Mouse (Mus musculus) intestine, embryonic 15.5 days (tissue): Measurements from ENCODE around the gene Kdm2a. TPM values are rescaled to one million over a fixed set of nuclear protein-coding genes. Genes with fewer than 3 reads are reported as not detected.
A peak's percentile ranks its signal among the peaks of the same experiment; 100 is the strongest.
"Not testable (repeated sequence)": the region's sequence is repeated elsewhere in the genome, so short reads cannot be mapped to it uniquely, and the experiment has no call there.

ENCODE experiments used
- ATAC-seq: fragments of 200-750 bp; cut with Nextera tagmentation; 2 replicates; pipeline ENCODE4 v1.8.0; 2017; ENCODE audit warnings: moderate TSS enrichment, moderate library complexity
- H3K27ac ChIP-seq: fragments of 300-500 bp; sonication (generic); 2 replicates; pipeline ENCODE4 v1.5.1; 2015; ENCODE audit warnings: mild to moderate bottlenecking, inconsistent platforms
- H3K27me3 ChIP-seq: fragments of 300-500 bp; sonication (generic); replicated peaks from 2 replicates; pipeline ENCODE4 v1.6.1; 2015; ENCODE audit warnings: inconsistent platforms
- H3K36me3 ChIP-seq: fragments of 300-500 bp; sonication (generic); 2 replicates; pipeline ENCODE4 v1.6.1; 2015; ENCODE audit warnings: inconsistent platforms
- H3K4me1 ChIP-seq: fragments of 300-500 bp; sonication (generic); replicated peaks from 2 replicates; pipeline ENCODE4 v1.6.1; 2015; ENCODE audit warnings: inconsistent platforms
- H3K4me2 ChIP-seq: fragments of 300-500 bp; sonication (generic); replicated peaks from 2 replicates; pipeline ENCODE4 v1.6.1; 2015; ENCODE audit warnings: mild to moderate bottlenecking, inconsistent platforms
- H3K4me3 ChIP-seq: fragments of 300-500 bp; sonication (generic); replicated peaks from 2 replicates; pipeline ENCODE4 v1.5.1; 2015; ENCODE audit warnings: inconsistent platforms
- H3K9ac ChIP-seq: fragments of 300-500 bp; sonication (generic); 2 replicates; pipeline ENCODE4 v1.6.1; 2015; ENCODE audit warnings: inconsistent platforms
- H3K9me3 ChIP-seq: fragments of 300-500 bp; sonication (generic); 2 replicates; pipeline ENCODE4 v1.6.1; 2016; ENCODE audit warnings: inconsistent platforms
- WGBS: fragments of 180-500 bp; shearing (Covaris S2); methylation state at CpG from one replicate; pipeline ENCODE4 v1.1.7; 2015; 5-methylcytosine and 5-hydroxymethylcytosine counted together
- polyA plus RNA-seq: library from polyadenylated mRNA; unstranded; fragments of >200 nt; fragmentation: Nextera tagmentation; extraction: Ambion mirVana; gene quantifications from 2 replicates; pipeline ENCODE4 v1.2.1, GENCODE M21; 2015

The Kdm2a gene
- polyA plus RNA-seq, 1 experiment from 2014 or later: 37.5 TPM

DNA sequence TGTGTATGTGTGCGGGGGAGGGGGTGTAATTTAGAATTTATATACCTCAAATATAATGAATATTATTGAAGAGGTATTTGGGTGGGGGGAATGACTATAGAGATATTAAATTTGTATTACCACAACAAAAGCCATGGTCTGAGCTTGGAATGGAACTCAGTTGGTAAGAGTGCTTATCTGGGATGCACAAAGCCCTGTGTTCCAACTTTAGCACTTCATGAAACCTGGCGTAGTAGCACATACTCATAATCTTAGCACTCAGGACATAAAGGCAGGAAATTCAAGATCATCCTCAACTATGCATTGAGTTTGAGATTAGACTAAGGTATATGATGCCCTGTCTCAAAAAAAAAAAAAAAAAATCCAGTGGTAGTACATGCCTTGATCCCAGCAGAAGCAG, 6.8 kb upstream of the Kdm2a start:
- Histone ChIP-seq H3K4me1 (no peaks in the 10 kb centered on the region), H3K9ac (no peak overlapping the region), H3K27ac (no peak overlapping the region), H3K36me3 (no peaks in the 10 kb centered on the region), H3K27me3 (no peaks in the 10 kb centered on the region), H3K4me2 (no peak overlapping the region), H3K9me3 (no peaks in the 10 kb centered on the region), H3K4me3 (no peak overlapping the region)
- 95% methylated on average over 2 of the region's 2 CpGs for WGBS
- ATAC-seq: no peak

DNA sequence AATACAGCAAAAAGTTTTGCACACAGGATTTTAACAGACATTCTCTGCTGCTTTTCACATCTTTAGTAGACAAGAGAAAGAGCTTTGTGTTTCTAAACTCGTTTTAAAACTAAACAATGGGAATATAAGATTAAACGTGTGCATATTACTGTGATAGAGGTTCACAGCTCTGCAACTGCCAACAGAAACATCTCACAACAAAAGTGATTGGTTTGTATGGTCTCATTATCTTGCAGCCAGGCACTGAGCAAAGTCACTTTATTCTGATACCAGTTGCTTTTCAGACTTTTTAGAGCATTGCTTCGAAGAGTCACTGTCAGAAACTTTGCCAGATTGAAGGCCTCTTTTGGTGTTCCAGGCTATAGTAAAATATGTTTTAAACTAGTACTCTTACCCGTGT, 874 bp upstream of the Kdm2a start:
- no peak overlapping the region for H3K27ac ChIP-seq
- H3K4me2 ChIP-seq: peak overlapping the region; percentile 90
- no peaks in the 10 kb centered on the region for H3K27me3 ChIP-seq
- no peak overlapping the region for H3K4me3 ChIP-seq
- no peak for ATAC-seq
- H3K4me1 ChIP-seq: peaks cover 11% of the 10 kb centered on the region
- WGBS: 70% methylated on average over 4 of the region's 4 CpGs
- H3K36me3 ChIP-seq: no peaks in the 10 kb centered on the region
- no peaks in the 10 kb centered on the region for H3K9me3 ChIP-seq
- H3K9ac ChIP-seq: no peak overlapping the region

DNA sequence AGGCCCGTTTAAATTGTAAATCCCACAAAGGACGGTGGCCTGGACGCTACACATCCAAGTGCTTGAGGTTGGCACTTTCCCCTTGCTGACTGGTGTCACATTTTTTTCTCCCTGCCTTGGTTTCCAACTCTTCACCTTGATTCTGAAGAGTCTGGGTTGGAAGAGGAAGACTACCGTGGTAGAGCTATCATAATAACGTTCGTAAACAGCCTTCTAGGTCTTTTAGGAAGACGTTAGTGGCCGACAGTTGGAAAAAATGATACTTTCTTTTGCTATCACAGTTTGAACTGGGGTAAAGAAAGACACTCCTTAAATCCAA, 504 bp upstream of the Kdm2a start:
- Histone ChIP-seq H3K27ac (peak overlapping the region; percentile 83), H3K4me3 (peak overlapping the region; percentile 92), H3K27me3 (no peaks in the 10 kb centered on the region), H3K4me2 (peak overlapping the region; percentile 90), H3K9me3 (no peaks in the 10 kb centered on the region), H3K36me3 (no peaks in the 10 kb centered on the region), H3K9ac (peak overlapping the region; percentile 76), H3K4me1 (peaks cover 13% of the 10 kb centered on the region)
- ATAC-seq: no peak
- WGBS: 40% methylated on average over 8 of the region's 8 CpGs

DNA sequence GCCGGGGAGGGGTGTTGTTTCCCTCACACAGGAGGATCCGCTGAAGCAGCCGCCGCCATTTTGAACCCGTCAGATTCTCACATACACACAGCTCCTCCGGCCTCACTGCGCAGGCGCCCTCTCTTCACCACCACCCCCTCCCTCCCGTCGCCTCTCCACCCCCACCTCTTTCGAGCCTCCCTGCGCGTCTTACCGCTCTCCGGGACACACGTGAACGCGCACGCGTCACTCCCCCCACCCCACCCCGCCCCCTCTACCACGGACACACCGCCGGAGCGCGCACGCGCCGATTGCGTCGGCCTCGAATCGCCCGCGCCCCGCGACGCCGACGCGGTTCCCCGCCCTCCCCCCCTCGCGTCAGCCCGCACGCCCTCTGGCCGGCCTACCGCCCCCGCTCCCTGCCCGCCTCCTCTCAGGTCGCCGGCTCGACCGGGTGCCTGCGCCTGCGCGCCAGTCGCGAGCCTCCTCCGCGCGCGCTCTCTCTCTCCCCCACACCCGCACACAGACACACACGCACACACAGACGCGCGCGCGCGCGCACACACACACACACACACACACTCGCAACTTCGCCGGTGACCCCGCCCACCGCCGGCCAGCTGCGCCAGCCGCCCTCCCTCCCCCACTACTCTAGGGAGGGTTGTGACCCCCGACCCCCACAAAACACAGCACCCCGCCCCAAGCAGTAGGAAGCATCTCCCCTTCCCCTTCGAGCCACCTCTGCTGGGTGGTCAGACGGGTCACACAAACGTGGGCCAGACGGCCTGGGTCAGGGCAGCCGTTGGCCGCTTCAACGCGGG, 887 bp downstream of the Kdm2a start:
- under 1% methylated on average over 61 of the region's 90 CpGs for WGBS
- H3K9ac ChIP-seq: peak overlapping the region; percentile 99
- peak; percentile 96 for ATAC-seq
- peak overlapping the region; percentile 90 for H3K4me2 ChIP-seq
- no peaks in the 10 kb centered on the region for H3K27me3 ChIP-seq
- H3K9me3 ChIP-seq: no peaks in the 10 kb centered on the region
- peak overlapping the region; percentile 92 for H3K4me3 ChIP-seq
- no peaks in the 10 kb centered on the region for H3K36me3 ChIP-seq
- H3K27ac ChIP-seq: peak overlapping the region; percentile 96
- H3K4me1 ChIP-seq: peaks cover 14% of the 10 kb centered on the region

DNA sequence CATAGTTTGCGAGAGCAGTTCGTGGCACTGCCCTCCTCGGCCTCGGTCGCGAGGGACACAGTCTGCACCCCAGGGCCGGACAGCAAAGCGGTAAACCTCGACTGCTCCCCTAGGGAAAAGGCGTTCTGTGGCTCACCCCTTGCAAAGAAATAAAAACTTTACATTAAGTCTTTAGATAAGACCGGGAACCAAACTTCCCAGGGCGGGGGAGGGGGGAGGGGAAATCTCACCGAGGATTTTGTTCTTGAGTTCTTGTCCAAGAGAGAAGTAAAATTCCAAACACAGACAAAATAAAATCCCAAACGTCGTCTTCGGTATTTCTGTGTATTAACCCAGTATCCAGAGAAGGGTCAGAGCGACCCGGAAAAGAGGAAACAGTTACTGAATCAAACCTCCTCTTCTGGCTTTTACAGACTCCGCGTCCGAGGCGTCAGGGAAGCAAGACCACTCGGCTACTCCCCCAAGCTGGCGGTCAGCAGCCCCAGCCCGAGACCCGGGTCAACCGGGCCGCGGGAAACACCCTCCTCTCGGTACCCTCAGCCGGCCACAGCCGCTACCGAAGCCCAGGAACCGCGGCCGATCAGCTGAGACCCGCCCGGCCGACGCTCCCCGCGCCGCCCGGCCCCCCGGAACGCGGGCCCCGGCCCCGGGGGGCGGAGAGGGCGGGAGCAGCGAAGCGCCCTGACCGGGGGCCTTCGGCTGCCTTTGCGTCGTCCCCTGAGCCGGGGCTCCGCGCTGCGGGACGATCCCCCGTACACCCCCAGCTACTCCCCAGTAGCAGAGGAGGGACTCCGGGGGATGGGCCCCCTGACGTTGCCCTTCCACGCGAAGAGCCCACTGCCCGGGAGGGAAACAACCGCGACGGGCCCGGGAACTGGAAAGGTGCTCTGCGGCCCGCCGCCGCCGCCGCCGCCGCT, 1.7 kb downstream of the Kdm2a start:
- H3K36me3 ChIP-seq: no peaks in the 10 kb centered on the region
- H3K4me2 ChIP-seq: peak overlapping the region; percentile 77
- H3K27ac ChIP-seq: peak overlapping the region; percentile 96
- peaks cover 14% of the 10 kb centered on the region for H3K4me1 ChIP-seq
- H3K9ac ChIP-seq: peak overlapping the region; percentile 99
- H3K9me3 ChIP-seq: no peaks in the 10 kb centered on the region
- WGBS: under 1% methylated on average over 77 of the region's 80 CpGs
- peak overlapping the region; percentile 92 for H3K4me3 ChIP-seq
- peak; percentile 36 for ATAC-seq
- no peaks in the 10 kb centered on the region for H3K27me3 ChIP-seq

DNA sequence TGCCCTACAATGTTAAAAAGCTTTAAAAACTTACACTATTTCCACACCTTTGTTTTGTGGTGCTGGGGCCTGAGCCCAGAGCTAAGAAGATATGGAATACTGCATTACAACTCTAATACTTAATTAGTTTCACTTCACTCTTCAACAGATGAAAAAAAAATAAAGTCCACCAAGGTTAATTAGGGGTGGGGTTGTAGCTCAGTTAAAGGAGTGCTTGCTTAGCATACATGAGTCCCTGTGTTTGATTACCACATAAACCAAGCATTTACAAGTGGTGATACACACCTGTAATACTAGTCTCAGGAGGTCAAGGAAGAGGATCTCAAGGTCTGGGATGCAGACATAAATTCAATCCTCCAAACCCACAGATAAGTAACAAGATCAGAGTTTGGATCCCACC, 10.8 kb downstream of the Kdm2a start:
- Histone ChIP-seq H3K4me1 (no peaks in the 10 kb centered on the region), H3K27ac (no peak overlapping the region), H3K4me3 (no peak overlapping the region), H3K9me3 (no peaks in the 10 kb centered on the region), H3K9ac (no peak overlapping the region), H3K27me3 (no peaks in the 10 kb centered on the region), H3K4me2 (no peak overlapping the region), H3K36me3 (no peaks in the 10 kb centered on the region)
- no peak for ATAC-seq

DNA sequence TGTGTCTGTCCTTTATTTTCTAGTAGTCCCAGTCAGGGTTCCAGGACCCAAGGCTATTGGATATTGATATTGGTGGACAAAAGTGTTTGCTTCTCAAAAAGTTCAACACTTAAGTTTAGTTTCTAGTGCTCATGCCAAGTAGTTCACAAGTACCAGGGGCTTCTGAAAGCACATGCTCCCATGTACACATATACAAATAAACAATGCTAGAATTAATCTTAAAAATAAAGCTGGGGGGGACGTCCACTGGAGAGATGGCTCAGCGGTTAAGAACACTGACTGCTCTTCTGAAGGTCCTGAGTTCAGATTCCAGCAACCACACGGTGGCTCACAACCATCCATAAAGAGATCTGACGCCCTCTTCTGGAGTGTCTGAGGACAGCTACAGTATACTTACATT, 13.1 kb downstream of the Kdm2a start:
- H3K4me1 ChIP-seq: no peaks in the 10 kb centered on the region
- WGBS: 76% methylated on average over 4 of the region's 4 CpGs
- H3K9me3 ChIP-seq: no peaks in the 10 kb centered on the region
- H3K27ac ChIP-seq: no peak overlapping the region
- no peak overlapping the region for H3K9ac ChIP-seq
- no peaks in the 10 kb centered on the region for H3K36me3 ChIP-seq
- H3K4me3 ChIP-seq: no peak overlapping the region
- no peak for ATAC-seq
- no peak overlapping the region for H3K4me2 ChIP-seq
- H3K27me3 ChIP-seq: no peaks in the 10 kb centered on the region

DNA sequence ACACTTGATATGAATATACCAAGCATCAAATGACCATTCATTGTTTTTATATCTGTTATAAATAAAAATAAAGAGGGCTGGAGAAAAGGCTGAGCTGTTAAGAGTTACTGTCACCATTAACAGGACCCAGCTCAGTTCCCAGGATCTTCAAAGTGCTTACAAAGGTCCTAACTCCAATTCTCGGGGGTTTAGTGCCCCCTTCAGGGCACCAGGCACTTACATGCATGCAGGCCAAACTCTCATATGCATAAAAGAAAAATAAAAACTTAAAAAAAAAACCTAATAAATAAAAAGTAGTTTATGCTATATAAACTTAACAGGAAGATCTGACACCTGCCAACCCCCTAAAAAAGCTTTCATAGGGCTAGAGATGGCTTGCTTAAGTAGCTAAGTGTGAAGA, 13.8 kb downstream of the Kdm2a start:
- no peaks in the 10 kb centered on the region for H3K9me3 ChIP-seq
- no peak overlapping the region for H3K9ac ChIP-seq
- no peak for ATAC-seq
- no peaks in the 10 kb centered on the region for H3K36me3 ChIP-seq
- WGBS: 40% methylated on average over 1 of the region's 1 CpGs
- H3K4me2 ChIP-seq: no peak overlapping the region
- H3K27me3 ChIP-seq: no peaks in the 10 kb centered on the region
- no peak overlapping the region for H3K27ac ChIP-seq
- H3K4me1 ChIP-seq: no peaks in the 10 kb centered on the region
- no peak overlapping the region for H3K4me3 ChIP-seq

DNA sequence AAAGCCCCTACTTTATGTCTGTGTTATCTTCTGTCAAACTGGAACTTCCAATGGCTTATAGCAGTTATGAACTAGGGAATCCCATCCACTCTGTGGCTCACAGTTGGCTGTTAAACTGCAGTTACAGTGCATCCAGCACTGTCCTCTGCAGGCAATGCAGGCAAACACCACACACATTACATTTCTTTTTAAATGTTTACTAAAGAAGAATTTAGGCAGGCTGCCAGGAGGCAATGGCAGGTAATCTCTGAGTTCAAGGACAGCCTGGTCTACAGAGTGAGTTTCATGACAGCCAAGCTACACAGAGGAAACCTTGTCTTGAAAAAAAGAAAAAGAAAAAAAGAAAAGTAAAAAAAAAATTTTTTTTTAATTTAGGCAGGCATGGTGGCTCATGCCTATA, 14.8 kb downstream of the Kdm2a start:
- H3K4me2 ChIP-seq: no peak overlapping the region
- H3K27me3 ChIP-seq: no peaks in the 10 kb centered on the region
- no peaks in the 10 kb centered on the region for H3K9me3 ChIP-seq
- ATAC-seq: 0 out of 2 replicates have a peak, but pooled peaks have one; percentile 36
- H3K36me3 ChIP-seq: 0 out of 2 replicates have a peak, but pooled peaks cover 1% of the 10 kb centered on the region
- H3K4me1 ChIP-seq: no peaks in the 10 kb centered on the region
- H3K4me3 ChIP-seq: no peak overlapping the region
- no peak overlapping the region for H3K9ac ChIP-seq
- H3K27ac ChIP-seq: no peak overlapping the region

DNA sequence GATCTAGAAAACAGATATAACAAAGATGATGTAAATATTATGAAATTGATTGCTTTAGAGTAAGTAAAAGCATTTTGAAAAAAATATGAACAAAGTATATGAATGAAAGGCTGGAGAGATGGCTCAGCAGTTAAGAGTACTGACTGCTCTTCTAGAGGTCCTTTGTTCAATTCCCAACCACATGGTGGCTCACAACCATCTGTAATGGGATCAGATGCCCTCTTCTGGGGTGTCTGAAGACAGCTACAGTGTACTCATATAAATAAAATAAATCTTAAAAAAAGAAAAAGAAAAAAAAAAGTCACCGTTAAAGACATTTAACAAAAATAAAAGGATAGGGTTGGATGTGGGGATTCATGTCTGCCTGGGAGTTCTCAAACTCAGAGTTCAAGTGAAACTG, 15.8 kb downstream of the Kdm2a start:
- not testable (repeated sequence) for H3K4me3 ChIP-seq, H3K9ac ChIP-seq, H3K4me1 ChIP-seq, H3K27ac ChIP-seq, H3K9me3 ChIP-seq, H3K36me3 ChIP-seq, H3K27me3 ChIP-seq, H3K4me2 ChIP-seq, ATAC-seq
- WGBS: 57% methylated on average over 1 of the region's 1 CpGs

DNA sequence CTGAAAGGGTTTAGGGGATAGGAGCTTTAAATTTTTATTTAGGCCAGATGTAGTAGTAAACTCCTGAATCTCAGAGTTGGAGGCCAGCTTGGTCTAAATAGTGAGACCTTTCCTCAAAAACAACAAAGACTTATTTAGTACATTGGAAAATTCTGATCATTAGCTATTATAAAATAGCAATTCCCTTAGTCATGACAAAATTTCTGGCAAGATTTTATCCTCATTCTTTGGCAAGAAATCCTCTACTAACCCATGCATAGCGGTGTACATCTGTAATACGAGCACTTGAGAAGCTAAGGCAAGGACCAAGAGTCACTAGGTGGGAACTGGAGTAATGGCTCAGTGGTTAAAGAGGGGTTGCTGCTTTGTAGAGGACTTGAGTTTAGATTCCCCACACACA, 27.4 kb downstream of the Kdm2a start:
- Histone ChIP-seq H3K9ac (no peak overlapping the region), H3K4me2 (no peak overlapping the region), H3K36me3 (no peaks in the 10 kb centered on the region), H3K4me1 (no peaks in the 10 kb centered on the region), H3K27ac (no peak overlapping the region), H3K4me3 (no peak overlapping the region), H3K27me3 (no peaks in the 10 kb centered on the region), H3K9me3 (no peaks in the 10 kb centered on the region)
- 83% methylated on average over 2 of the region's 2 CpGs for WGBS
- no peak for ATAC-seq

DNA sequence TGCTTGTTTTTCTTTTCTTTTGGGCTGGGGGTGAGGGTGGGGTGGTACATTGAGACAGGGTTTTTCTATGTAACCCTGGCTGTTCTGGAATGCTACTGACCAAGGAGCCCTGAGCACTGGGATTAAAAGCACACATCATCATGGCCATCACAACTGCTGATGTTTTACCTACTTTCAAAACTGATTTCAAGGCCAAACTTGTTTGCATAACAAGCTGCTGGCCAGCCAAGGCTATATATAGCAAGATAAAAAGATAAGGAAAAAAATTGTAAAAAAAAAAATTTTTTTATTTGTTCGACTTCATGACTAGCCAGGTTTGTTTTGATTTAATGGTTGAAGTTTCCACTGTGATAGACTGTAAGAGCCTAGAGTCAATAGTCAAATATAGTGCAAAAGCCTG, 27.8 kb downstream of the Kdm2a start:
- Histone ChIP-seq H3K4me2 (no peak overlapping the region), H3K4me1 (no peaks in the 10 kb centered on the region), H3K9ac (no peak overlapping the region), H3K27me3 (no peaks in the 10 kb centered on the region), H3K36me3 (no peaks in the 10 kb centered on the region), H3K27ac (no peak overlapping the region), H3K4me3 (no peak overlapping the region), H3K9me3 (no peaks in the 10 kb centered on the region)
- no peak for ATAC-seq
- WGBS: 78% methylated on average over 1 of the region's 1 CpGs

DNA sequence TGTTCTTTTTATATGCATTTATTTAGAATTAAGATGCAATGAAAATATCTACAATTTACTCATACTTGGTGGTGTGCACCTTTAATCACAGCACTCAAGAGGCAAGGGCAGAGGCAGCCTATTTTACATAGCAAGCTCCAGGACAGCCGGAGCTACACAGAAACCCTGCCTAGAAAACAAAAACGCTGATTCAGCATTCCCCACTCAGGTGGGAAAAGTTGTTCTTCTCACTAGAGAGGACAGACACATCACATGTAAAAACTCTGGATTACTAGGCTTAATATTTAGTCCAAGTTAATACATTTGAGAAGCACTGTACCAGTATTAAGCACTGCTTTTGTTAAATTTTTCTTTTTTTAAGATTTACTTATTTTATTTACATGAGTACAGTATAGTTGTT, 48.6 kb downstream of the Kdm2a start:
- 88% methylated on average over 2 of the region's 2 CpGs for WGBS
- no peak overlapping the region for H3K9ac ChIP-seq
- no peaks in the 10 kb centered on the region for H3K27me3 ChIP-seq
- H3K36me3 ChIP-seq: peaks cover 25% of the 10 kb centered on the region
- no peak overlapping the region for H3K27ac ChIP-seq
- no peak for ATAC-seq
- no peak overlapping the region for H3K4me2 ChIP-seq
- no peaks in the 10 kb centered on the region for H3K9me3 ChIP-seq
- H3K4me3 ChIP-seq: no peak overlapping the region
- H3K4me1 ChIP-seq: no peaks in the 10 kb centered on the region
